Mouse (Mus musculus) left cerebral cortex, adult 11 months (tissue): ENCODE measurements around the gene Slc8b1.
"Not testable (repeated sequence)": the region's sequence is repeated elsewhere in the genome, so short reads cannot be mapped to it uniquely, and the experiment has no call there.

Experiments used
- DNase-seq: peaks from one replicate; pipeline ENCODE4 v3.0.0; 2022; ENCODE audit warnings: low spot score

The Slc8b1 gene

GRCm38 (mm10) chr5:120495703-120496226 is 15.2 kb upstream of the Slc8b1 start:
- DNase-seq, result no peak

- no peak for DNase-seq
Measured at GRCm38 (mm10) chr5:120497071-120497470, 13.9 kb upstream of the Slc8b1 start.

- no peak for DNase-seq
Measured at GRCm38 (mm10) chr5:120499202-120499601, 11.8 kb upstream of the Slc8b1 start.

GRCm38 (mm10) chr5:120500609-120501008 is 10.4 kb upstream of the Slc8b1 start:
- DNase-seq, result not testable (repeated sequence)

GRCm38 (mm10) chr5:120502147-120502621 is 8.8 kb upstream of the Slc8b1 start:
- DNase-seq, result no peak

- DNase-seq, result no peak
Measured at GRCm38 (mm10) chr5:120502675-120503143, 8.3 kb upstream of the Slc8b1 start.

GRCm38 (mm10) chr5:120503144-120503795 is 7.7 kb upstream of the Slc8b1 start, which contains the start of gene Plbd2:
Plbd2 (minus strand) TSS chr5:120503625.
- peak; percentile 57 for DNase-seq

GRCm38 (mm10) chr5:120505368-120505767 is 5.6 kb upstream of the Slc8b1 start:
- DNase-seq, result peak; percentile 59

GRCm38 (mm10) chr5:120505781-120506180 is 5.2 kb upstream of the Slc8b1 start:
- DNase-seq, result no peak

- no peak for DNase-seq
Measured at GRCm38 (mm10) chr5:120506490-120506889, 4.5 kb upstream of the Slc8b1 start.

- no peak for DNase-seq
Measured at GRCm38 (mm10) chr5:120507311-120507710, 3.7 kb upstream of the Slc8b1 start.

GRCm38 (mm10) chr5:120511643-120512220 is 764 bp downstream of the Slc8b1 start:
- no peak for DNase-seq

- no peak for DNase-seq
Measured at GRCm38 (mm10) chr5:120512911-120513555, 2.1 kb downstream of the Slc8b1 start.

- no peak for DNase-seq
Measured at GRCm38 (mm10) chr5:120514031-120514677, 3.2 kb downstream of the Slc8b1 start.

GRCm38 (mm10) chr5:120514754-120515153 is 3.8 kb downstream of the Slc8b1 start:
- no peak for DNase-seq

- DNase-seq, result no peak
Measured at GRCm38 (mm10) chr5:120515451-120515850, 4.5 kb downstream of the Slc8b1 start.

GRCm38 (mm10) chr5:120516221-120516984 is 5.4 kb downstream of the Slc8b1 start:
- no peak for DNase-seq

GRCm38 (mm10) chr5:120517552-120517951 is 6.6 kb downstream of the Slc8b1 start:
- no peak for DNase-seq

GRCm38 (mm10) chr5:120522649-120523048 is 11.7 kb downstream of the Slc8b1 start:
- no peak for DNase-seq

- no peak for DNase-seq
Measured at GRCm38 (mm10) chr5:120524736-120525135, 13.8 kb downstream of the Slc8b1 start.

- no peak for DNase-seq
Measured at GRCm38 (mm10) chr5:120525737-120526136, 14.8 kb downstream of the Slc8b1 start.
